Mouse (Mus musculus) neural tube, embryonic 12.5 days (tissue): Measurements from ENCODE around the gene Zfp119b. TPM values are rescaled to one million over a fixed set of nuclear protein-coding genes. Genes with fewer than 3 reads are reported as not detected.

ENCODE experiments used
- ATAC-seq: fragments of 200-750 bp; cut with Nextera tagmentation; 2 replicates; pipeline ENCODE4 v1.8.0; 2017; ENCODE audit warnings: low read depth, mild to moderate bottlenecking, moderate TSS enrichment, moderate library complexity; ENCODE audit not compliant: low FRiP score
- H3K27ac ChIP-seq: fragments of 300-500 bp; sonication (generic); 2 replicates; pipeline ENCODE4 v1.5.1; 2016
- H3K27me3 ChIP-seq: fragments of 300-500 bp; sonication (generic); replicated peaks from 2 replicates; pipeline ENCODE4 v1.6.1; 2016; ENCODE audit warnings: mild to moderate bottlenecking
- H3K36me3 ChIP-seq: fragments of 300-500 bp; sonication (generic); 2 replicates; pipeline ENCODE4 v1.6.1; 2016; ENCODE audit warnings: mild to moderate bottlenecking
- H3K4me1 ChIP-seq: fragments of 300-500 bp; sonication (generic); 2 replicates; pipeline ENCODE4 v1.6.1; 2016
- H3K4me2 ChIP-seq: fragments of 300-500 bp; sonication (generic); replicated peaks from 2 replicates; pipeline ENCODE4 v1.6.1; 2016; ENCODE audit warnings: mild to moderate bottlenecking
- H3K4me3 ChIP-seq: fragments of 300-500 bp; sonication (generic); 2 replicates; pipeline ENCODE4 v1.5.1; 2016
- H3K9ac ChIP-seq: fragments of 300-500 bp; sonication (generic); 2 replicates; pipeline ENCODE4 v1.6.1; 2016; ENCODE audit warnings: mild to moderate bottlenecking
- H3K9me3 ChIP-seq: fragments of 300-500 bp; sonication (generic); 2 replicates; pipeline ENCODE4 v1.6.1; 2016; ENCODE audit warnings: mild to moderate bottlenecking
- WGBS: fragments of 180-500 bp; shearing (Covaris S2); methylation state at CpG from one replicate; pipeline ENCODE4 v1.1.7; 2016; 5-methylcytosine and 5-hydroxymethylcytosine counted together
- polyA plus RNA-seq: library from polyadenylated mRNA; unstranded; fragments of >200 nt; fragmentation: Nextera tagmentation; extraction: Ambion mirVana; gene quantifications from 2 replicates; pipeline ENCODE4 v1.2.1, GENCODE M21; 2016

Gene Zfp119b
- polyA plus RNA-seq: 6.0 and 6.1 TPM in 2 replicates

DNA sequence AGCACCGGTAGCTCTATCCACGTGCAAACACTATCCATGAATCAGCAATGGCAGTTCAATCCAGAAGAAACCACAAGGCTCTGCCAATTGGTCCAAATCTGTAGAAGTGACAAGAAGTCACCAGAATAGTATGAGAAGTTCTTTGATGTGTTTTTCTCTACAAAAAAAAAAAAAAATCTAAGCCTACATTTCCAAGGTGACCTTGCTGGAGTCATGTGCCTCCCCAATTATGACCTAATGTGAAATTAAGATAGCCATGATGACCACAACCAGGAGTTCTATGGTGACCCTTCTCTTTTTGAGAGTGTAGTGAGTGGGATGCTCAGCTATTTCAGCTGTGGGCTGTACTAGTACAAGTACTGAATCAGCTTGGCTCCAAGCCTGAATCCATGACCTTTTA is at the start of gene Zfp119b:
Gene Zfp119b (minus strand): TSS at position 101 of the 400 bp plus-strand sequence.
- H3K4me1 ChIP-seq: peaks cover 5% of the 10 kb centered on the region; the same call in 1 of the 2 replicates
- ATAC-seq: no peak
- no peak within 1 kb of the TSS for H3K4me3 ChIP-seq
- no peaks in the 10 kb centered on the region for H3K9me3 ChIP-seq
- WGBS: 86% methylated on average over 2 of the region's 2 CpGs
- no peak within 1 kb of the TSS for H3K9ac ChIP-seq
- no peak within 1 kb of the TSS for H3K27ac ChIP-seq
- no peak within 1 kb of the TSS for H3K4me2 ChIP-seq
- no peaks in the 10 kb centered on the region for H3K36me3 ChIP-seq
- H3K27me3 ChIP-seq: 0 out of 2 replicates have a peak, but pooled peaks cover 6% of the 10 kb centered on the region

DNA sequence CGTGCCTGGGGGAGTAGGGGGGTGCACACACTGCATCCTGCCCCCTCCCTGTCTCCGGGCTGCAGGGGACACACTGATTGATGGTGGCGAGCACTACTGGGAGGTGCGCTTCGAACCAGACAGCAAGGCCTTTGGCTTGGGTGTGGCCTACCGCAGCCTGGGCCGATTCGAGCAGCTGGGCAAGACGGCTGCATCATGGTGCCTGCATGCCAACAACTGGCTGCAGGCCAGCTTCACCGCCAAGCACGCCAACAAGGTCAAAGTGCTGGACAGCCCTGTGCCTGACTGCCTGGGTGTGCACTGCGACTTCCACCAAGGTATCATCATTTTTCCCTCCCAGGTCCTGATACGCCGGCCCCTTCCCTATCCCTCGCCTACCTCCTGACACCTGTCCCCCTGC is 46.7 kb upstream of the Zfp119b start:
- H3K9me3 ChIP-seq: no peaks in the 10 kb centered on the region
- ATAC-seq: no peak
- H3K4me2 ChIP-seq: no peak overlapping the region
- H3K4me3 ChIP-seq: no peak overlapping the region
- peaks cover 47% of the 10 kb centered on the region for H3K36me3 ChIP-seq
- 90% methylated on average over 15 of the region's 15 CpGs for whole genome bisulfite sequencing
- H3K27me3 ChIP-seq: peaks cover 17% of the 10 kb centered on the region
- H3K27ac ChIP-seq: no peak overlapping the region
- peak overlapping the region; percentile 17; the same call in 1 of the 2 replicates for H3K9ac ChIP-seq
- 0 out of 2 replicates have a peak, but pooled peaks cover 7% of the 10 kb centered on the region for H3K4me1 ChIP-seq

DNA sequence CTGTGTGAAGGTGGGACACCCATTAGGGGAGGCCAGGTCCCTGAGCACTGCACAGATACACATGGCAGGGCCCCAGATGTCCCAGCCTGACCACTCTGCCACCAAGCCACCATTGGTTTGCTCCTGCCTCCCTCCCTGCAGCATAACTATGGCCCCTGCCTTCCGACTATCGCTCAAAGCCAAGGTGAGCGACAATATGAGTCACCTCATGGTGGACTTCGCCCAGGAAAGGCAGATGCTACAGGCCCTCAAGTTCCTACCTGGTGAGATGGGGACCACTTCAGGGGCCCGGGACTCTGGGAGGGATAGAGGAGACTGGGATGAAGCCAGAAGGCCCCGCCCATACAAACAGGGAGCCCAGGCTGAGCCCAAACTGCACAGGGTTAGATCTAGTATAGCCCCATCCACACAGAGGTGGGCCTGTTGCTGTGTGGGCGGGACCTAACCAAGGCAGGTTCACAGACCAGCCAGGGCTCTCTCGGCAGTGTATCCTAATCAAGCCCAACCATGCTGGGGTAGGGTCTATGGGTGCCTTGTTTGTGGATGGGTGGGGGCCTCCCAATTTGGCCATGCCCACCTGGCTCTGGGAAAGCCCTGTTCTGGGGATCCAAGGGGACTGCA is 41.1 kb upstream of the Zfp119b start:
- Histone ChIP-seq H3K27me3 (no peaks in the 10 kb centered on the region), H3K4me3 (no peak overlapping the region), H3K36me3 (peaks cover 52% of the 10 kb centered on the region), H3K27ac (no peak overlapping the region), H3K4me1 (peaks cover 12% of the 10 kb centered on the region), H3K9ac (no peak overlapping the region), H3K4me2 (no peak overlapping the region), H3K9me3 (no peaks in the 10 kb centered on the region)
- 87% methylated on average over 8 of the region's 8 CpGs for WGBS
- no peak for ATAC-seq

GRCm38 (mm10) chr17:55986030-55986961 is 37.0 kb upstream of the Zfp119b start, which contains the start of gene Fsd1:
Gene Fsd1 (plus strand): TSS chr17:55986509.
- H3K27ac ChIP-seq: no peak within 1 kb of the TSS
- no peaks in the 10 kb centered on the region for H3K9me3 ChIP-seq
- 10% methylated on average over 35 of the region's 35 CpGs for WGBS
- H3K36me3 ChIP-seq: peaks cover 24% of the 10 kb centered on the region
- H3K27me3 ChIP-seq: no peaks in the 10 kb centered on the region
- peak within 1 kb of the TSS; percentile 86 for H3K4me2 ChIP-seq
- peak; percentile 88 for ATAC-seq
- H3K4me1 ChIP-seq: peaks cover 12% of the 10 kb centered on the region
- peak within 1 kb of the TSS; percentile 69 for H3K4me3 ChIP-seq
- peak within 1 kb of the TSS; percentile 72 for H3K9ac ChIP-seq

- Histone ChIP-seq H3K27me3 (no peaks in the 10 kb centered on the region), H3K9ac (no peak overlapping the region), H3K4me1 (peaks cover 19% of the 10 kb centered on the region), H3K4me3 (no peak overlapping the region), H3K9me3 (no peaks in the 10 kb centered on the region), H3K27ac (peak overlapping the region; percentile 6; the same call in 1 of the 2 replicates), H3K36me3 (peaks cover 29% of the 10 kb centered on the region), H3K4me2 (no peak overlapping the region)
- WGBS: 47% methylated on average over 3 of the region's 3 CpGs
- ATAC-seq: no peak
Observed at GRCm38 (mm10) chr17:55977301-55977700, 28.0 kb upstream of the Zfp119b start.

DNA sequence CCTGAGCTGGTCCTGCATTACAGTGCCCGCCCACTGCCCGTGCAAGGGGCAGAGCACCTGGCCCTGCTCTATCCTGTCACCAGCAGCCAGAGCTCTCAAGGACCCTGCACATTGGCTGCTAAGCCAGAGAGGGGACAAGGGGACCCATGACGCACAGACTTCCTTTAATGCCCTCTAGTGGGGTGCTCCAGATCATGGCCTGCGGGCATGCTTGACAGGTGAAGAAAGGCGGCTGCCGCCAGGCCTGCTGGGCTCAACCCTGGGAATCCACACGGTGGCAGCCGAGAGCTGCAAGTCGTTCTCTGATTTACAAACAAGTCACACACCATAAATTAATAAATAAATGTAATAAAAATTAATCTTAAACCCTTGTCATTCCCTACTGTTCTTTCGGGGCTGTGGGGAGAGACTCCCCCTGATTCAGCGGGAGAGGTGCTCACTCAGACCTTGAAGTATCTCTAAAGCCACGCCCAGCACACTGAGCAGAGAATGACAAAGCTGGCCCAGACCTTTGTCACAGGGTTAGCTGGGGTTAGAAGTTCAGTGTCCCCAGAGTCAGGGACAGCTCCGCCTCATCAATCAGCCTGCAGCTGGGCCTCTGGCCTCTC is 27.1 kb upstream of the Zfp119b start:
- no peak overlapping the region for H3K4me3 ChIP-seq
- H3K4me2 ChIP-seq: peak overlapping the region; percentile 25; the same call in 1 of the 2 replicates
- H3K27ac ChIP-seq: peak overlapping the region; percentile 6; the same call in 1 of the 2 replicates
- no peaks in the 10 kb centered on the region for H3K9me3 ChIP-seq
- peak; percentile 74 for ATAC-seq
- H3K27me3 ChIP-seq: no peaks in the 10 kb centered on the region
- peak overlapping the region; percentile 14; the same call in 1 of the 2 replicates for H3K9ac ChIP-seq
- H3K36me3 ChIP-seq: peaks cover 29% of the 10 kb centered on the region
- WGBS: 15% methylated on average over 13 of the region's 13 CpGs
- H3K4me1 ChIP-seq: peaks cover 25% of the 10 kb centered on the region

DNA sequence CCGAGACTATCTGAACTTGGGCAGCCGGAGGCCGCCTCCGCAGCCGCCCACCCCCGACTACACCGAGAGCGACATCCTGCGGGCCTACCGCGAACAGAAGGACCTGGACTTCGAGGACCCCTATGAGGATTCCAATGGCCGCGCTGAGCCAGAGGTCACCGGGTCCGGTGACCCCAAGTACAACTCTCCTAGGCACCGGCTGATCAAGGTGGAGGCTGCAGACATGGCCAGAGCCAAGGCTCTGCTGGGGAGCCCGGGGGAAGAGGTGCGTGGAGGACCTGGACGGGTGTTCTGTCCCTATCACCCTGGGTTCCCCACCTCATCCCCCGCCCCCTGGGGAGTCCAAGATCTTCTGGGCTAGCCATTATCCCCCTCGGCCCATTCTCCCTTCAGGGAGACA is 22.2 kb upstream of the Zfp119b start:
- Histone ChIP-seq H3K27ac (no peak overlapping the region), H3K4me1 (peaks cover 43% of the 10 kb centered on the region), H3K9ac (peak overlapping the region; percentile 79), H3K4me3 (peak overlapping the region; percentile 66), H3K9me3 (no peaks in the 10 kb centered on the region), H3K27me3 (no peaks in the 10 kb centered on the region), H3K4me2 (peak overlapping the region; percentile 84), H3K36me3 (peaks cover 43% of the 10 kb centered on the region)
- no peak for ATAC-seq
- WGBS: 19% methylated on average over 22 of the region's 22 CpGs

DNA sequence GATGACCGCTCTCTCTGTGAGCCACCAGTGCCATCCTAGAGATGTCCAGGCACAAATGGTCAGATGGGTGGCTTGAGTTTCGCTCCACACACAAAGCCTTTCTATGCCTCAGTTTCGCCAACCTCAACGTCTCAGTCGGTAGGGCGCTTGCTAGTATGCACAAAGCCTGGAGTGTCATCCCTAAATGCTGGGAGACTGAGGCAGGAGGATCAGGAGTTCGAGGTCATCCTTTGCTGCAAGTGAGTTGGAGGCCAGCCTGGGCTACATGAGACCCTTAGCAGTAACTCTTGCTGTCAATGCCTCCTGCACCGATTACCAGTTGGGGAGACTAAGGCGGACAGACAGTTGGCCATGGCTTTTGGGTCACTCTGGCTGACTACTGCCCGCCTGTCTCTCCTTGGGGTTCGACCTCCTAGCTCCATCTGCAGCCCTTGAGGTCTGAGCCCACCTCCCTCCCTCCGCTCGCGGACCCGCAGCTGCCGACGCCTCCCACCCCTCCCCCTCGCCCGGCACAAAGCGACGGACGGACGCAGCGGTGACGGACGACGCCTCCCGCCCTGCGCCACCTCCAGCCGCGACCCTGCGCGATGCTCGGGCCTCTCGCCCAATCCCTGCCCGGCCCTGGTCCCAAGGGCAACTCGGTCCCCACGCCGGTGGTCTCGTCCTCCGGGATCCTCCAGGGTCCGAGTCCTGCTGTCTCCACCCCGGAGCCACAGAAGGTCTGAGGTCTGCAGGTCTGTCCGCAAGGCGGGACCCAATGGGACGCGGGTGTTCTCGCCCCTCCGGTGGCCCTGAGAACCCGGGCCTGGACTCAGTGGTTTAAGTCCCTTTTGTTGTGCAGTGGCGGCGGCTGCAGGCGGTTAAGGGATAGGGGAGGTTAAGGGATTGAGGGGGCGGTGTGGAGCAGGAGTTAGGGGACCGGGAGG is 20.9 kb upstream of the Zfp119b start, which contains the start of gene Shd:
Gene Shd (plus strand): TSS at position 502 of the 926 bp plus-strand sequence.
- H3K36me3 ChIP-seq: peaks cover 48% of the 10 kb centered on the region
- peak within 1 kb of the TSS; percentile 66 for H3K4me3 ChIP-seq
- no peaks in the 10 kb centered on the region for H3K27me3 ChIP-seq
- H3K27ac ChIP-seq: peak within 1 kb of the TSS; percentile 85
- H3K4me2 ChIP-seq: peak within 1 kb of the TSS; percentile 84
- 8% methylated on average over 55 of the region's 55 CpGs for WGBS
- no peaks in the 10 kb centered on the region for H3K9me3 ChIP-seq
- H3K9ac ChIP-seq: peak within 1 kb of the TSS; percentile 79
- peak; percentile 65 for ATAC-seq
- H3K4me1 ChIP-seq: peaks cover 39% of the 10 kb centered on the region

DNA sequence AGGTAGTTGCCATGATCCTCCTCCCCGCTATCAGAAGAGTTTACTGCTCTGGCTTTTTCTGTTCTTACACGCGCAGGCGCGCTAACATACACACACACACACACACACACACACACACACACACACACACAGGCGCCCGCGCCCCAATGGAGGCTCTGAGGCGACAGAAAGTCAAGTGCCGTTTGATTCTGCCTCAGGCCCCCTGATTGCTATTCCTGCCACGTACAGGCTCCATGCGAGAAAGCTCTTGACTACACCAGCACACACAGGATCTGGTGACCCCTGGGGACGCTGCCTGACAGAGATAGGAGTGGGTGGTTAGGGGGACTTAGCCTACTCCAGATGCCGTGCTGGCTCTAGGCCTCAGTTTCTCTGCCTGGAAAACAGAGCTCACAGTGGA is 20.3 kb upstream of the Zfp119b start:
- 17% methylated on average over 14 of the region's 14 CpGs for WGBS

GRCm38 (mm10) chr17:55968210-55968609 is 18.9 kb upstream of the Zfp119b start:
- H3K27me3 ChIP-seq: no peaks in the 10 kb centered on the region
- H3K9ac ChIP-seq: no peak overlapping the region
- H3K4me1 ChIP-seq: peaks cover 39% of the 10 kb centered on the region
- no peak overlapping the region for H3K27ac ChIP-seq
- peaks cover 49% of the 10 kb centered on the region for H3K36me3 ChIP-seq
- no peak overlapping the region for H3K4me3 ChIP-seq
- H3K4me2 ChIP-seq: no peak overlapping the region
- no peaks in the 10 kb centered on the region for H3K9me3 ChIP-seq
- no peak for ATAC-seq
- 66% methylated on average over 7 of the region's 7 CpGs for WGBS

More for the DNA sequence above, 20.3 kb upstream of the Zfp119b start:
- Histone ChIP-seq H3K4me2 (peak overlapping the region; percentile 84), H3K9me3 (no peaks in the 10 kb centered on the region), H3K36me3 (peaks cover 49% of the 10 kb centered on the region), H3K4me1 (peaks cover 39% of the 10 kb centered on the region), H3K27ac (peak overlapping the region; percentile 85), H3K27me3 (no peaks in the 10 kb centered on the region), H3K9ac (peak overlapping the region; percentile 79; the same call in 1 of the 2 replicates), H3K4me3 (peak overlapping the region; percentile 1; the same call in 1 of the 2 replicates)
- peak; percentile 77 for ATAC-seq

DNA sequence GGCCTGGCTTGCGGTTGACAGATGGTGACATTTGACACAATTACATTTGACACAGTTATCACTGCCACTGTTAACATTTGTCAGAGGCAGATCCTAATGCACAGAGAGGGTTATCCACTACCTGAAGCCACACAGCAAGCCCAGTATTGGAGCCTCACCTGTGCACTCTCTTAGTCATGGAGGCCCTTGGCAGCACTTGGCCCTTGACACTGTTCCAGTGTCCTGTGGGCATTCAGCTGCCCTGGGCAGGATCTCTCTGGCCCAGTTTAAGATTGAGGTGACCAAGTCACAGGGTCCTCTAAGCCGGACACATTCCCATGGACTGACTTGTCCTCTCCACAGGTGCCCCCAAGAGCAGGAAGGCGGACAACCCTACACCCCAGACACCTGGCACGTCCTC is 17.9 kb upstream of the Zfp119b start:
- no peak for ATAC-seq
- H3K27me3 ChIP-seq: no peaks in the 10 kb centered on the region
- WGBS: 95% methylated on average over 4 of the region's 4 CpGs
- peaks cover 31% of the 10 kb centered on the region for H3K4me1 ChIP-seq
- H3K9ac ChIP-seq: no peak overlapping the region
- no peak overlapping the region for H3K4me3 ChIP-seq
- H3K9me3 ChIP-seq: no peaks in the 10 kb centered on the region
- no peak overlapping the region for H3K27ac ChIP-seq
- peaks cover 48% of the 10 kb centered on the region for H3K36me3 ChIP-seq
- no peak overlapping the region for H3K4me2 ChIP-seq
